In the genomic region with DNA sequence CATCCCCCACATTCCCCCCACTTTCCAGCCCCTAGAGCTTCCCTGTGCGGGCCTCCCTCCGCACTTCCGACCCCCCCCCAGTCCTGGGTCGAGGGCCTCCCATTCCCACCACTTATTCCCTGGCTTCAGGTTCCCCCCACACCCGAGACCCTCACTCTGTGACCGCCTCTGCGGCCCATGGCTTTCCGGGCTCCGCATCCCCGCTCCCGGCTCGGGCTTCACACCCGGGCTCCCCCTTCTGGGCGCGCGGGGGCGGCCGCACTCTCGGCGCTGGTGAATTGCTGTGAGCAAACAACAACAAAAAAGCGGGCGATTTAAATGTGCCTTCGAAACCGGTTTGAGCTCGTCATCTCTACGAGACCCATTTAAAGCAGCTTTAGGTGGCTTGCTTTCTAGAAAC, we compare ENCODE assay signal across 8 mouse cellular contexts. TPM values are rescaled to one million over a fixed set of nuclear protein-coding genes. Genes with fewer than 3 reads are reported as not detected.
DNase-seq lines count a peak whose midpoint lies in the region; ATAC-seq lines count a peak whose summit lies in the region.

No protein-coding gene starts in this region.

- peak overlapping the region; percentile 79 for H3K4me3 ChIP-seq in forebrain, embryonic 10.5 days
- peak overlapping the region; percentile 70 to 86 for H3K4me3 ChIP-seq in heart, embryonic 14.5 days (ENCODE audit: control insufficient read depth in 1 of 2, insufficient read depth in 1 of 2, low read depth in 1 of 2, low read length in 2 of 2)
- H3K4me3 ChIP-seq in liver, embryonic 12.5 days: peak overlapping the region; percentile 75

- no peaks in the 10 kb centered on the region for H3K36me3 ChIP-seq in forebrain, embryonic 10.5 days (replicated peaks)
- H3K36me3 ChIP-seq in heart, embryonic 14.5 days (ENCODE audit: control insufficient read depth, insufficient read depth, low read length): no peaks in the 10 kb centered on the region
- H3K36me3 ChIP-seq in liver, embryonic 12.5 days: no peaks in the 10 kb centered on the region
- no peaks in the 10 kb centered on the region for H3K36me3 ChIP-seq in splenic B cell, adult 2 months (ENCODE audit: control insufficient read depth, insufficient read depth, low read length, poor library complexity, severe bottlenecking)

- ATAC-seq in heart, embryonic 14.5 days (ENCODE audit: insufficient number of reproducible peaks, insufficient read depth, low FRiP score, low read depth): peak; percentile 15; the same call in 1 of the 2 replicates
- ATAC-seq in liver, embryonic 12.5 days: peak; percentile 21

- H3K4me2 ChIP-seq in heart, embryonic 14.5 days (ENCODE audit: low read length): peak overlapping the region; percentile 88
- peak overlapping the region; percentile 98 for H3K4me2 ChIP-seq in liver, embryonic 12.5 days

- H3K4me1 ChIP-seq in forebrain, embryonic 10.5 days: peaks cover 63% of the 10 kb centered on the region
- H3K4me1 ChIP-seq in heart, embryonic 14.5 days (ENCODE audit: control insufficient read depth in 2 of 2, insufficient read depth in 2 of 2, low read length in 2 of 2): peaks cover 3 to 14% of the 10 kb centered on the region in 2 experiments; a peak in 2 of 4 replicates
- peaks cover 53% of the 10 kb centered on the region for H3K4me1 ChIP-seq in liver, embryonic 12.5 days

- WGBS in forebrain, embryonic 10.5 days: under 1% methylated on average over 26 of the region's 26 CpGs
- under 1% methylated on average over 25 of the region's 26 CpGs for WGBS in heart, embryonic 14.5 days
- under 1% methylated on average over 26 of the region's 26 CpGs for WGBS in liver, embryonic 12.5 days (ENCODE audit: insufficient replicate concordance)

- H3K9me3 ChIP-seq in forebrain, embryonic 10.5 days: no peaks in the 10 kb centered on the region
- H3K9me3 ChIP-seq in heart, embryonic 14.5 days (ENCODE audit: control insufficient read depth, low read length): no peaks in the 10 kb centered on the region
- no peaks in the 10 kb centered on the region for H3K9me3 ChIP-seq in liver, embryonic 12.5 days (replicated peaks)

- peak; percentile 83 for DNase-seq in CD4-positive helper T cell, adult 2 months (ENCODE audit: low read depth, low spot score)
- DNase-seq in c-Kit-negative CD71-positive TER-119-positive erythroid progenitor cells, embryonic 14.5 days (ENCODE audit: low read depth, low spot score): peak; percentile 53
- DNase-seq in forebrain, embryonic 10.5 days (ENCODE audit: extremely low spot score, low spot score): peak; percentile 80
- peak; percentile 93 for DNase-seq in kidney, postnatal 10 days
- peak; percentile 49 to 69 for DNase-seq in natural killer cell, adult 2 months (ENCODE audit: low spot score in 2 of 2)
- DNase-seq in splenic B cell, adult 2 months (ENCODE audit: low read depth, low spot score): peak; percentile 79

- peak overlapping the region; percentile 92 for H3K9ac ChIP-seq in heart, embryonic 14.5 days (ENCODE audit: low read length)
- peak overlapping the region; percentile 90 for H3K9ac ChIP-seq in liver, embryonic 12.5 days

- H3K27me3 ChIP-seq in forebrain, embryonic 10.5 days (ENCODE audit: poor library complexity, severe bottlenecking): no peaks in the 10 kb centered on the region
- no peaks in the 10 kb centered on the region for H3K27me3 ChIP-seq in heart, embryonic 14.5 days (ENCODE audit: control insufficient read depth, insufficient read depth, low read length)
- H3K27me3 ChIP-seq in liver, embryonic 12.5 days (replicated peaks): peaks cover 3% of the 10 kb centered on the region; the same call in 1 of the 2 replicates
- no peaks in the 10 kb centered on the region for H3K27me3 ChIP-seq in splenic B cell, adult 2 months (ENCODE audit: control insufficient read depth, insufficient read depth, low read length, poor library complexity, severe bottlenecking)

- peak overlapping the region; percentile 99 for H3K27ac ChIP-seq in forebrain, embryonic 10.5 days
- H3K27ac ChIP-seq in heart, embryonic 14.5 days (replicated peaks in 1 of 2; ENCODE audit: control insufficient read depth in 1 of 2, insufficient read depth in 1 of 2, low read depth in 2 of 2, low read length in 2 of 2): peak overlapping the region; percentile 24 to 98; a peak in 2 of 4 replicates
- peak overlapping the region; percentile 97 for H3K27ac ChIP-seq in liver, embryonic 12.5 days

RNA-seq across cellular contexts. Expression of gene Jade1, which starts 10.4 kb away (rescaled TPM):
- polyA plus RNA-seq in forebrain, embryonic 10.5 days (2016; fragmentation: Nextera tagmentation; extraction: Ambion mirVana): 19.6 and 21.2 TPM in 2 replicates
- 16.9 and 17.3 TPM in 2 replicates for polyA plus RNA-seq in heart, embryonic 14.5 days (2014; fragmentation: Nextera tagmentation; extraction: Ambion mirVana)
- polyA plus RNA-seq in liver, embryonic 12.5 days (2016; fragmentation: Nextera tagmentation; extraction: Ambion mirVana): 13.8 and 14.0 TPM in 2 replicates

Comparison
In these comparisons a context has a peak if more than half of its experiments do, and no peak if none do; other contexts are left out.
1. Peak in every context shown above with its lines: DNase-seq, ATAC-seq, H3K4me3 ChIP-seq and H3K27ac ChIP-seq.